Mouse (Mus musculus): ENCODE results near the gene Tifab.
A peak's percentile ranks its signal among the peaks of the same experiment; 100 is the strongest.

The Tifab gene

DNA sequence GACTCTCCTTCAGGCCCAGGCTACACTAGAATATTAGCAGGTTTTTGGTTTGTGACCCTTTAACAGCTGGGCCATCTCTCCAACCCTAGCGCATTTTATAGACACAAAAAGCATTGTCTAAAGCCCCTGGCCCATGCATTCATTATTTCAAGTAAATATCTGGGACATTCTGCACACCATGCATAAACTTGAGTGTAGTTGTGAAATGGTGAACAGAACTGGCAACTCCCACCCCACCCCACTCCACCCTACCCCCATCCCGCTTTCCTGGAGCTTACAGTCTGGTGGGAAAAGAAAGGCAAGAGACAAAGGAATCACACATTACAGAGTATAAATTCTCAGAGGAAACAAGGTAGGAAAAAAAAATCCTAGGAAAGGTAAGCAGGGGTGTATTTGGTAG is 42.5 kb downstream of the Tifab start, which contains the start of gene H2afy:
Gene H2afy, minus strand, starts transcription at position 162 of the 400 bp plus-strand sequence.
- DNase-seq = no peak

GRCm38 (mm10) chr13:56135231-56136052 is 43.2 kb downstream of the Tifab start:
- DNase-seq = peak; percentile 94

GRCm38 (mm10) chr13:56134631-56135181 is 44.0 kb downstream of the Tifab start:
- DNase-seq = no peak

DNA sequence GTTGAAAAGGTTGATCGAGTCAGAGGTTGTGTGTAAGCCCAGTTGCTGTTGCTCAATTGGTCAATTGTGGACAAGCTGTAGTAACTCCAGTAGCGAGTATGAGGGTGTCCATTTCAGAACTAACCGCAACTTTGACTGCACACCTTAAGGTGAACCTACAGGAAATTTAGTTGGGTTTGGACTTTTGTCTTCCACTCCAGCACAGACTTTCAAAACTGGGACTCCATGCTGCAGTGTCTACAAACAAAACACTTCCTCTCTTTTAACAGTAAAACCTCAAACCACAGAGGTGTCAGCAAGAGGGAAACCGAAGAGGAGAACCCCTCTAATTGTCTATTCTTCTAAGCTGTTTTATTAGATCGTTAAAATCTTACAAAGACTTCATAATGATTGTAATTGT is 44.7 kb downstream of the Tifab start:
- no peak for DNase-seq

DNA sequence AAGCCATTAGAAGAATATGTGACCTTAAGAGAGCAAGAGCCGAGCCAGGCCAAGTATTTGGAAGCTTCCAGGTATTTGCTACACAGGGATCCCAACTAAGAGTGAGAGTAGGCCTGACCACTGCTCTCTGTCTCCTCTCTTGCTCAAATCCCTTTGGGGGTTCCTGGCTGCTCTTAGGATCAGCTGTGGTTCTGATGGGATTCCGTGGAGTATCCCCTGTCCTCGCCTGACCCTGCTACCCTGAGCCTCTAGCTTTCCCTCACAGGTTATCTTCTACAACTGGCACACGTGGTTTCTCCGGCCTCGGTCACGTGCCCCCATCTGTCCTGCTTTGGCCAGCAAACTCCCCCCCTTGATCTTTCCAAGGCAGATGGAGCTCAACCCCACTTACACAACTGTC is 45.7 kb downstream of the Tifab start:
- no peak for DNase-seq

GRCm38 (mm10) chr13:56132326-56132936 is 46.3 kb downstream of the Tifab start:
- DNase-seq = no peak

- no peak for DNase-seq
Observed at GRCm38 (mm10) chr13:56130544-56130943, 48.1 kb downstream of the Tifab start.

GRCm38 (mm10) chr13:56129578-56129977 is 49.1 kb downstream of the Tifab start:
- DNase-seq = no peak

- DNase-seq = no peak
Observed at GRCm38 (mm10) chr13:56129014-56129413, 49.7 kb downstream of the Tifab start.

GRCm38 (mm10) chr13:56125632-56126031 is 53.1 kb downstream of the Tifab start:
- DNase-seq = no peak
